Mouse (Mus musculus) bone marrow macrophage, adult 2 months (primary cell): ENCODE measurements around the gene Psap. TPM values are rescaled to one million over a fixed set of nuclear protein-coding genes. Genes with fewer than 3 reads are reported as not detected.

Source experiments
- H3K27ac ChIP-seq: 2 replicates; pipeline ENCODE4 v1.5.1; 2012; ENCODE audit warnings: low read depth, low read length; ENCODE audit not compliant: insufficient read depth
- H3K4me1 ChIP-seq: 2 replicates; pipeline ENCODE4 v1.6.1; 2012; ENCODE audit warnings: low read length; ENCODE audit not compliant: control insufficient read depth, insufficient read depth
- H3K4me3 ChIP-seq: 2 replicates; pipeline ENCODE4 v1.5.1; 2012; ENCODE audit warnings: mild to moderate bottlenecking, low read length, moderate library complexity; ENCODE audit not compliant: insufficient read depth
- CTCF ChIP-seq: IDR thresholded peaks from 2 replicates; pipeline ENCODE4 v1.5.1; 2012; ENCODE audit warnings: low read depth, mild to moderate bottlenecking, low read length, moderate library complexity
- POLR2A ChIP-seq: IDR thresholded peaks from 2 replicates; pipeline ENCODE4 v1.6.1; 2012; ENCODE audit warnings: mild to moderate bottlenecking, low read depth, low read length, borderline replicate concordance
- polyA plus RNA-seq: library from polyadenylated mRNA; stranded (reverse); fragments of >200 nt; gene quantifications from 2 replicates; pipeline ENCODE4 v1.2.4, GENCODE M21; 2012; ENCODE audit not compliant: missing spikeins, insufficient read depth, insufficient read length

The Psap gene
- polyA plus RNA-seq, 1 experiment: 4,568 TPM

DNA sequence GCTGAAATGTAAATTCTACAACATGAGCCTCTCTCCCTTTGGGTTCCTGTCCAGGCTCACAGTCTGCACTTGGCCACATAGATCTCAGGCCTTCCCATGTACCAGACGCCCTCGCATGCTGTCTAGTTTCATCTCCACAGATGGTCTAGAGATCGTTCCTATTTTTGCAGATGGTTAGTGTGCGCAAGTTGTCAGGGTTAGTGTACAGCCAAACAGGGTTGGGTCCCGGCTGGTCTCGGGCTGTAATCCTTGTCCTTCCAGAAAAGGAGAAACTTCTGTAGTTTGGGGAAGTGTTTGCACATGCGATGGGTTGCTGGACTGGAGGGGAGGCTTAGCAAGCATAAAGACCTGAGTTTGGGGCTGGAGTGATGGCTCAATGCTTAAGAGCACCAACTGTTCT lies 9.1 kb downstream of the Psap start:
- peak overlapping the region; percentile 98 for H3K27ac ChIP-seq
- H3K4me3 ChIP-seq: peak overlapping the region; percentile 96
- H3K4me1 ChIP-seq: peaks cover 63% of the 10 kb centered on the region
- TF ChIP-seq CTCF: no peak
- TF ChIP-seq POLR2A: no peak

DNA sequence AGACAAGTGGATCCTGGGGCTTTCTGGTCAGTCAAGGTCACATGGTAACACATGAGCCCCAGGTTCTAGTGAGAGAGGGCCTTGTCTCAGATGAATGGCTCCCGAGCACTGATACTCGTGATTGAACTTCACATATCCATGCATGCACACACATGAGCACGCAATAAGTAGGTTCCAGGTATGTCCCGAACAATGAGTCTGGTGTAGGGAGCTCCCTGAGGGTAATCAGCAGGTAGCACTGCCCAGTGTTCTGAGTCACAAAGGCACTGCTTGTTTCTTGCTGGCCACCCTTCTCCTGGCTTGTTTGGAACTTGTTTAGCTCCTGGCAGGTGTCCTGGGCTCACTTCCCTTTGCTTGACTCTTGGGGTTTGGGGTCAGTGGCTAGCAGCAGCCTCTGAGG lies 9.7 kb downstream of the Psap start:
- H3K27ac ChIP-seq: peak overlapping the region; percentile 54
- TF ChIP-seq POLR2A: 0 out of 2 replicates have a peak, but pooled peaks have one; percentile 23
- TF ChIP-seq CTCF: 0 out of 2 replicates have a peak, but pooled peaks have one; percentile 15
- peaks cover 63% of the 10 kb centered on the region for H3K4me1 ChIP-seq
- H3K4me3 ChIP-seq: peak overlapping the region; percentile 26

DNA sequence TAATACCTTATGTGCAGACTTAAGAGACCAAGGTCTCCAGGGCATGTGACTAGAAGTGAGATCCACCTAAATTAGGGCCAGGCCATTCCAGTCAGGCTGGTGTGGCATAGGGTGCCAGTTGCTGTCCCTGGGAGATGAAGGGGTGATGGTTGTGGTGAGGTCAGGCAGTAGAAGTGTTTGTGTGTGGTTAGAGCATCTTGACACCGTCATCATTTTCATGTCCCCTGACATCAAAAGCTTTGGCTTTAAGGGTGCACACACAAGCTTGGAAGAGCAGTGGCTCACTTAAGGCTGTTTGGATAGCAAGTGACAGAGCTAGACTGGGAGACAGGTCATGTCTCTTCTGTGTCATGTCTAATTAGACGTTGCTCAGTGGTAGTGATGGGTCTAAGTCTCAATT lies 10.3 kb downstream of the Psap start:
- no peak for TF ChIP-seq CTCF
- no peak for TF ChIP-seq POLR2A
- H3K27ac ChIP-seq: peak overlapping the region; percentile 54
- H3K4me1 ChIP-seq: peaks cover 63% of the 10 kb centered on the region
- peak overlapping the region; percentile 26 for H3K4me3 ChIP-seq

DNA sequence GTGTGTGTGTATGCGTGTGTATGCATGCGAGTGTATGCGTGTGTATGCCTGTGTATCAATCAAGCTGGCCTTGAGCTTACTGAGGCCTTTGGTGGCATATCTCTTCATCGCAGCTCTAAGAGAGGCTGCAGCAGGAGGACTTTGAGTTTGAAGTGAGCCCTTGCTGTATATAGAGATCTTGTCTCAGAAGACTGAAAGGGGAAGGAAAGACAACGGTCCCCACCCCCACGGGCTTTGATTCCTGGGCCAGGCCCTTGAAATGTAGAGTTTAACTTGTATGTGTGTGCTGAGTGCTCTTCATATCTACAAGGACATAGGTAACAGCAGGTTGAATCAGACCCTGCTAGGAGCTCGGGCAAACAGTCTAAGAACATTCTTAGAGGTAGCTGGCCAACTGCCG lies 11.8 kb downstream of the Psap start:
- peaks cover 56% of the 10 kb centered on the region for H3K4me1 ChIP-seq
- H3K27ac ChIP-seq: peak overlapping the region; percentile 35
- H3K4me3 ChIP-seq: peak overlapping the region; percentile 13
- no peak for TF ChIP-seq POLR2A
- TF ChIP-seq CTCF: no peak

DNA sequence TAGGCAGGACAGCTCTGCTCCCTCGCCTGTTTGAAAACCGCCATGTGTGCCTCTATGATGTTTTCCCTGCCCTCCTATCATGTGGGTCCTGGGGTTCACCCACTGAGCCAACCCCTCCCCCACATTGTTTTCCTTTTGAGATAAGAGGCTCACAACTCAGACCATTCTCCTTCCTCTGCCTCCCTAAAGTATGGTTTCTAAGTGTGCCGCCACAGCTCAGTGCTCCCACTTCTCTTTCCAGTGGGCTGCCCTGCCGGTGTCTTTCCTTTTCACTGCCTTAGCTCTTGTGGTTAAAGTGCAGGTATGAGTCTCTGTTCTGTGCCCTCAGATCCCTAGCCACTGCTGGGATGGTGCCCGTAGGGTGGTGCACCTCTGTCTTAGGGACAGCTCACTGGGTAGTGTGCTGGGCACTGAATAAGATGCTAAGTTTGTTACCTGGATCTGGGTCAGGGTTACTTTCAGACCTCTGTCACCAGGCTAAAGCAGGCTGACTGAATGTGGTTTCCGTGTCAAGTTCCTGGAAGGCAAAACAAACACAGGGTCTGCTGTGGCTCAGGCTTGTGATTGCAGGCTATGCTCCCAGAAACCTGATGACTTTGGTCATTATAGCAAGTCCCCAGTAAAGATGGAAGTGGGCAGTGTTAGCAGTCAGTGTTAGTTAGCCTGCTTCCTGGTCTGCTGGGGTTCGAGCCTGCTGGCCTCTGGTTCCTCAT lies 12.8 kb downstream of the Psap start:
- peak overlapping the region; percentile 26 for H3K27ac ChIP-seq
- TF ChIP-seq CTCF (no peak), POLR2A (no peak)
- H3K4me3 ChIP-seq: no peak overlapping the region
- H3K4me1 ChIP-seq: peaks cover 51% of the 10 kb centered on the region

DNA sequence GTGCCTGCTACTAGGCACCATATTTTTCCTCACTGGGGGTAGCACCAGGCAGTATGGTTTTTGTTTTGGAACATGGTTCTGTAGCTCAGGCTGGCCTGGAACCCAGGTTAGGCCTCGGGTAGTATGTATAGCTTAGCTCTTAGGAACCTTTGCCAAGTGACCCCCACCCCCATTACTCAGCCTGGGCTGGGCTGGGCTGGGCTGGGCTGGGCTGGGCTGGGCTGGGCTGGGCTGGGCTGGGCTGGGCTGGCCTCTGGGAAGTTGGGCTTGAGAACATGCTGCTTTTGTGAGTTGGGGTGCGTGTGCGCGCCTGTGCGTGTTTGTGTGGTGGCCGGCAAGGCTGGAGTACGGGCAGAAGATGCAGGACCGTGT lies 13.3 kb downstream of the Psap start:
- no peak for TF ChIP-seq CTCF
- TF ChIP-seq POLR2A: no peak
- Histone ChIP-seq H3K27ac (peak overlapping the region; percentile 26), H3K4me1 (peaks cover 45% of the 10 kb centered on the region), H3K4me3 (no peak overlapping the region)

DNA sequence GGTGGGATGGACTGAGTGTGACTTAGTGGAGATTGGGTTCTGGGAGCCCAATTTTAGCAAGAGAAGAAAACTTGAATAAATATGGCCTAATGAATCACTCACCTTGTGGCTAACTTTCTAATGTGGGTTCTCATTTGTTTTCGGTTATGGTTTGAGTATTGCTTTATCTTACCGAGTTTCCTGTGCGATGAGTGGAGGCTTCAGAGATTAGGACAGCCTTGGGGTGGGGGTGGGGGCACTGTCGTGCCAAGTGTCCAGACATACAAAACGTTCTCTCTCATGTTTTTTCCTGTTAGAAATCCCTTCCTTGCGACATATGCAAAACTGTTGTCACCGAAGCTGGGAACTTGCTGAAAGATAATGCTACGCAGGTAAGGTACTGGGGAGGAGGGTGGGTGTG lies 14.8 kb downstream of the Psap start:
- Histone ChIP-seq H3K4me1 (peaks cover 34% of the 10 kb centered on the region), H3K27ac (no peak overlapping the region), H3K4me3 (no peak overlapping the region)
- TF ChIP-seq CTCF (no peak), POLR2A (no peak)

DNA sequence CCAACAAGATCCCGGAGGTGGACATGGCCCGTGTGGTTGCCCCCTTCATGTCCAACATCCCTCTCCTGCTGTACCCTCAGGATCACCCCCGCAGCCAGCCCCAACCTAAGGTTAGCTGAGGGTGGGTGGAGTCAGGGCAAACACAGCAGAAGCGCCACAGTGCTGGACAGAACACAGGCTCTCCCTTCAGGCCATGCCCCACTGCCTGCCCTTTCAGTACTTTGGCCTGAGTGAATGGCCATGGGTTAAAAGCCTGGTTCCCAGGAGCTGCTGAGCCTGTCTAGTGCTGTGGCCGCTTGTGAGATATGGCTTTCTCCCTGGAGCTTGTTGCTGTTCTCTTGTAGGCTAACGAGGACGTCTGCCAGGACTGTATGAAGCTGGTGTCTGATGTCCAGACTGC lies 17.2 kb downstream of the Psap start:
- no peak for TF ChIP-seq POLR2A
- TF ChIP-seq CTCF: no peak
- Histone ChIP-seq H3K4me1 (peaks cover 13% of the 10 kb centered on the region), H3K4me3 (no peak overlapping the region), H3K27ac (no peak overlapping the region)

DNA sequence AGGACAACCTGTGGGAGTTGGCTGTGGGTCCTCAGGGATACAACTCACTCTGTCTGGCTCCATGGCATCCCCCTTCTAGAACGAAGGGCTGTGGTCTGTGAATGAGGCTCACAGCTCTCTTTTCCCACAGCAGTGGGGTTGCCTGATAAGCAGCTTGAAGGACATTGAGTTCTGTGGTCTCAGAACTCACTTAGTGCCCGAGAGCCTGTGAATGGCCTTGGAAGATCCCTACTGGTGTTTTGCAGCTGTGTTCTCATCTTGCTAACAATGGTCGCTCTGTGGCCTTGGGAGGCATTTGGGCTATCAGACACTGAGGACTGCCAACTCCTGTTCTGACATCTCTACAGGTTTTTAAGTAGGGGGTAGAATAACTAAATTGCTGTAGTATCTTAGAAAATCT lies 17.9 kb downstream of the Psap start:
- TF ChIP-seq POLR2A (no peak), CTCF (no peak)
- Histone ChIP-seq H3K27ac (no peak overlapping the region), H3K4me1 (peaks cover 6% of the 10 kb centered on the region), H3K4me3 (no peak overlapping the region)

DNA sequence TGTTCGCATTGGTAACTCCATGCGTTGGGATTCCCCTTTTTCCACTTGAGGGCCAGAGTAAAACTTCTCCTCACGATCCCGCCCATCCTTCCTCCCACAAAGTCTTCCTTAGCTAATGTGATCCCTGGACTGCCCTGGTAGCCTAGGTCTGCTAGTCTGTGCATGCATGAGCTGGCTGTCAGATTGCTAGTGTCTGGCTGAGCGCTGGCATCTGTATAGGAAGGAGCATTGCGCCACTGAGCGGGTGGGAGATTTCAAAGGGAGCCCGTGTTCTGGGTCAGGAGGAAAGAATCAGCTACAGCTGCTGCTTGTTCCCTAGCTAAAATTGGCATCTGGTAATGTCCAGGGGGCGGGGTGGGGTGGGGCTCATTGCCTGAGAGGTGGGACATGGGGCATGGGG lies 18.6 kb downstream of the Psap start:
- H3K4me3 ChIP-seq: no peak overlapping the region
- TF ChIP-seq POLR2A (no peak), CTCF (no peak)
- no peak overlapping the region; the same call in 1 of the 2 replicates for H3K27ac ChIP-seq
- peaks cover 3% of the 10 kb centered on the region; the same call in 1 of the 2 replicates for H3K4me1 ChIP-seq

DNA sequence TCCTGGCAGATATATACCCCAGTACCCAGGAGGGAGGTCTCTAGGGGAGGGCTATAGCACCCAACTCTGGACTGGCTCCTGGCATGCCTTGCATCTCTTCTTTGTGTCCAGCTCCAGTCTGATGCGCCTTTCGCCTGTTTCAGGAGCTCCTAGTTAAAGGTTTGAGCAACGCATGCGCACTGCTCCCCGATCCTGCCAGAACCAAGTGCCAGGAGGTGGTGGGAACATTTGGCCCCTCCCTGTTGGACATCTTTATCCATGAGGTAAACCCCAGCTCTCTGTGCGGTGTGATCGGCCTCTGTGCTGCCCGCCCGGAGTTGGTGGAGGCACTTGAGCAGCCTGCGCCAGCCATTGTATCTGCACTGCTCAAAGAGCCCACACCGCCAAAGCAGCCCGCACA lies 22.2 kb downstream of the Psap start:
- Histone ChIP-seq H3K4me1 (no peaks in the 10 kb centered on the region), H3K4me3 (no peak overlapping the region), H3K27ac (no peak overlapping the region)
- no peak for TF ChIP-seq CTCF
- TF ChIP-seq POLR2A: no peak
